Mouse (Mus musculus) brain, embryonic 14.5 days (tissue): ENCODE data around the gene Gpr84. TPM values are rescaled to one million over a fixed set of nuclear protein-coding genes. Genes with fewer than 3 reads are reported as not detected.

Experiments used
- DNase-seq: peaks from one replicate; pipeline ENCODE4 v3.0.0-alpha.2; 2011; ENCODE audit warnings: low read depth
- CTCF ChIP-seq: fragments of 200-500 bp; IDR thresholded peaks from 2 replicates; pipeline ENCODE4 v1.5.1; 2012; ENCODE audit warnings: inconsistent platforms, mild to moderate bottlenecking, moderate library complexity, borderline replicate concordance; ENCODE audit not compliant: insufficient read depth, insufficient read length; ENCODE audit errors: extremely low read depth
- POLR2A ChIP-seq: fragments of 200-500 bp; IDR thresholded peaks from 2 replicates; pipeline ENCODE4 v1.6.1; 2012; ENCODE audit warnings: mild to moderate bottlenecking, inconsistent platforms, borderline replicate concordance; ENCODE audit not compliant: poor library complexity, insufficient read depth, insufficient read length, severe bottlenecking; ENCODE audit errors: extremely low read depth
- polyA plus RNA-seq: library from polyadenylated mRNA; depleted of rRNA; stranded (reverse); fragments of >200 nt; gene quantifications from 2 replicates; pipeline ENCODE4 v1.2.3, GENCODE M21; 2012

The Gpr84 gene
- polyA plus RNA-seq, 1 experiment: 0.30 TPM

GRCm38 (mm10) chr15:103304616-103304969 is 5.8 kb downstream of the Gpr84 start:
- peak; percentile 61 for DNase-seq
- TF ChIP-seq CTCF (no peak), POLR2A (no peak)

DNA sequence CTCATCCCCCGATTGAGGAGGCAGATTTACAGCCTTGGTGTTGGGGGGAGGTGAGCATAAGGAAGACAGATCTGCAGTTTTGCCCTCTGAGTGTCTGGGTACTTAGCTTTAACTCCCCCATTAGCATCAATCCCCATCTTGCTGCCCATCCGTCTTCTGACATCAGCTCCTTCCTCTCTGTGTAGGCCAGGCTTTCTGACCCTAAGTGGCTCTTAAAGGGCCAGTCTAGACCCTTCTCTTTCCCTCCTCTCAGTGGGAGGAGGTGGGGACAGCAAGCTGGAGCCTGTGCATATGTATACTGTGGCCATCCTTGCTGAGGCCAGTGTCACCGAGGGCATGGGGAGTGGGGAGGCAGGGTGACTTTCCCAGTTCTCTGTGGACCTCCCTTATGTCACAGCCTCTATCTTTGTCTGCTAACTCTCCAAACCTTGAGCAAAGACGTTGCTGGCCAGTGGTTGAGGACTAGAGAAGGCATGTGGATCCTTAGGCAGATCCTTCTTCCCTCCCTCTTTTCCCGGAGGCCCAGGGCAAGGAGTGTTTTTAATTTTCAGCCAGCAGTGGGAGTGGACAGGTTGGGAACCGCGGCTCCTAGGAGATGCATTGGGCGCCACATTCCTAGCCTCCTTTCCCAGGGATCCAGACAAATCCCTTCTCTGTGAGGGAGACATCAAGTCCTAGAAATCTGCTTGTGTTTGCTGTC is 6.3 kb downstream of the Gpr84 start:
- no peak for DNase-seq
- TF ChIP-seq CTCF (no peak), POLR2A (no peak)

- peak; percentile 22 for DNase-seq
- TF ChIP-seq POLR2A (no peak), CTCF (no peak)
Measured at GRCm38 (mm10) chr15:103302341-103303021, 7.9 kb downstream of the Gpr84 start.

DNA sequence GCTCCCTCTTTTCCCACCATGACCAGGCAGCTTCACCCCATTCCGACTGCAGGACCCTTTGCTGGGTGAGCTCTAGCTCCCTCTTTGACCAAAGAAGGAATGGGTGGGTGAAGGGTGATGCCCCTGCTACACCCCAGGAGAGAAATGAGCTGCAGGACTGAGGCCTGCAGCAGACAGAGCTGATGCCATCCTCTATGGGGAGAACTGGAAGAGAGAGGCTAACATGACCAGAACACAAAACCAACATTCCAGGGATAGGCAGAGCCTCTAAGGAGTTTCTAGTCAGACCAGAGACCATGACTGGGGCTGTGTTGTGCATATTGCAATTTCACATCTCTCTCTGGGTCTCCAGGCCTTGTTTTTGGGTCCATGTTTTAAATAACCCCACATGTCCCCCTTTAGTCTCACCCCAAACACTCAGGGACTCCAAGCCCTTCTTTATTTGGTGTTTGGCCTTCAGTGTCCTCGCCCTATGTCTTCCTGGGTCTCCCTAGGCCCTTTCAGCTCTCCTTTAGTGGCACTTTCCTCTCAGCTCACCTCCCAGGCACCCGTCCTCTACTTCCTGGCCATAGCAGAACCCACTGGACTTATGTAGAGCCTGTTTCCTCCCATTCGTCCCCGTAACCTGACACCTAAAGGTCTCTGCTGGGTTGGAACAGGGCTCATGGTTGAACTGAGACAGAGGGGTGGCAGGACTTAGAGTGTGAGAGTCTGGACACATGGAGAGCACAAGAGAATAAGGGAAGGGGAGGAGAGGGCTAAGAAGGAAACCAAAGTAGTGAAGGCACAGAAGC is 8.7 kb downstream of the Gpr84 start:
- DNase-seq: peak; percentile 25

DNA sequence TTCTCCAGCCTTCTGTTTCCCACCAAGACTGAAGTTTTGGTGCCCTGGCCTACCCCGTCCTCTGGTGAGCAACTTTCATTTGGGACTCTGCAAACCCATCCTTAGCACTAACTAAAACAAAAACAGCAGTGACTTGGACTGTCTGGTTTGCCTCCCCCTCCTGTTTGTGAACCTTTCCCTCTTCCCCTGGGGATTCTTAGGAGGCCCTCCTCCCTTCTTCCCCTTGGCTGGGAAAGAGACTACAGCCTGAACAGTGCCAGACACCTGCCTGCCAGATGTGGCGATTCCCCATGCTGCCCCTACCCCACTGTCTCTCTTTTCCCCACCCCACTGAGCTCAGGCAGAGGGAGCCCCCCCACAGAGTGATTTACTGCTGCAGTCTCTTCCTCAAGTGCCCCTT is 9.4 kb downstream of the Gpr84 start:
- TF ChIP-seq CTCF: no peak
- no peak for TF ChIP-seq POLR2A
- peak; percentile 60 for DNase-seq

More for the DNA sequence above, 8.7 kb downstream of the Gpr84 start:
- no peak for TF ChIP-seq CTCF
- TF ChIP-seq POLR2A: no peak

DNA sequence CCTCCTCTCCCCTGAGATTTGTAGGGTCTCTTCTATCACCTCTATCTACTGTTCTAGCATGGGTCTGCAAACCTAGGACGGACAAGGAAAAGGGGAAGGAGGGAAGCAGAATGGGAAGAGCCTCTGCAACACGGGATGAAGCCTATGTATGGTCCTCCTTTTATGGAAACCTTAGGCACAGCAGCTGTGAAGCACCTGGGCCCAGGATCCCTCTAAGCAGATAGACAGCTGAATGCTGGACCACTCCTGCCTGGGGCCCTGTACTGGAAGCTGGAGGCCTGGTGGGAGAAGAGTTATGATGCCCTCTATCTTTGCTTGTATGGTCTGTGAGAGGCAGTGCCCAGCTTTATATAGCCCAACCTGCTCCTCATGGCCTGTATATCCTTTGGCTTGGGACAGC is 9.9 kb downstream of the Gpr84 start:
- TF ChIP-seq POLR2A: no peak
- no peak for DNase-seq

GRCm38 (mm10) chr15:103300067-103300471 is 10.3 kb downstream of the Gpr84 start:
- DNase-seq: peak; percentile 98
- TF ChIP-seq POLR2A: peak; percentile 10; the same call in 1 of the 2 replicates
- no peak for TF ChIP-seq CTCF

DNA sequence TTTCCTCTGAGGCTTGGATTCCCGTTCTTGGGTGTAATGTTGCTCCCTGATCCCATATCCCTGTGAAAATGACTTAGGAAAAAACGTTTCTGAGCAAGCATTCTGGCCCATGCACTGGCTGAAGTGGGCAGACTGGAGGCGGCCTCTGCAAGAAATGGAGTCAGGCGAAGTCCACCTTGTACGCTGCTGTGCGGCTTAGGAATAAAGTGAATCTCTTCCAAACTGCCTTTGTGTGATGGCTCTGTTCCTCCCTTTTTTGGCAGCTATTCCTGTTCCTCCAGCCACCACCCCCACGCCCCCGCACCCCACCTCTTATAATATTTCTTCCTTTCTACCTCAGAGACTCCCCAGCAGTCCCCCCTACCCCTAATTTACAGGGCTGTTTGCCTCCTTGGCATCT is 10.8 kb downstream of the Gpr84 start:
- no peak for DNase-seq
- TF ChIP-seq CTCF: no peak
- TF ChIP-seq POLR2A: no peak

GRCm38 (mm10) chr15:103298861-103299616 is 11.4 kb downstream of the Gpr84 start:
- no peak for TF ChIP-seq CTCF
- TF ChIP-seq POLR2A: no peak

DNA sequence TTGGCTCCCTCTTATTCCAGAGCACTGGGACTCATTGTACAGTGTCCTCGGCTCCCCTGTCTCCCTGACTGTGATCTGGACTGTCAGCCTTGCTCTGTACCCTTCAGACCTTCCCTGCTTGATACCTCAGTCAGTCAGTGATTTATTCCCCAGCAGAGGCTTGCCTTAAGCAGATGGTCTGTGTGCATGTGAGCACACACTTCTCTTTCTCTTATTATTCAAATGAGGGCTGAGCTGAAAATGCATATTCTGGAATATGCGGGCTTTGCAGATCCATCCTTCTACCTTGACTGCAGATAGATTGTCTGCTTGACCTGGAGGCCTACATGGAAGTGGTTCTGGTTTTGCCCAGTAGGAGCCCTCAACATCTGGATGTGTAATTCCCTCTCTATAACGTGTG is 12.4 kb downstream of the Gpr84 start:
- TF ChIP-seq POLR2A: no peak
- TF ChIP-seq CTCF: no peak
- DNase-seq: peak; percentile 68

More at GRCm38 (mm10) chr15:103298861-103299616, 11.4 kb downstream of the Gpr84 start:
- peak; percentile 31 for DNase-seq

DNA sequence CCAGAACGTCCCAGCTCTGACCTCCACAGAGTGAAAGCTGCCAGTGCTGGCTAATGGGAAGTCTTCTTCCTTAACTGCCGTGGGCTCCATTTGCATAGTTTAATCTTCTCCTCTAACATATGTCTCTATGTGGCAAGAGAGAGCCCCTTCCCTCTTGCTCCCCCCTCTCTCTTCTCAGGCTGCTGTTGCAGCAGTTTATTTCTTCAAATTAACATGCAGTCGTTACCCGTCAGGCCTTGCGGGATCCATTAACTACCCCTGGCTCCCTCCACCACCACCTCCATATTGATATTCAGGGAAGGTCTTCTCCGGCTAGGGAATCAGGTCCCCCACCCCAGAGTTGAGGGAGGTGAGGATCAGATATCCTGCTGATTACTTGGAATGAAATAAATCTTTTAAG is 13.1 kb downstream of the Gpr84 start:
- TF ChIP-seq CTCF (no peak), POLR2A (no peak)
- DNase-seq: peak; percentile 78

GRCm38 (mm10) chr15:103295851-103296250 is 14.6 kb downstream of the Gpr84 start:
- TF ChIP-seq CTCF (no peak), POLR2A (no peak)
- peak; percentile 27 for DNase-seq
